Mouse (Mus musculus) thymus, postnatal 14 days (tissue): ENCODE data around the gene 3110082J24Rik.

Experiments
- DNase-seq: peaks from one replicate; pipeline ENCODE4 v3.0.0; 2021

3110082J24Rik gene

DNA sequence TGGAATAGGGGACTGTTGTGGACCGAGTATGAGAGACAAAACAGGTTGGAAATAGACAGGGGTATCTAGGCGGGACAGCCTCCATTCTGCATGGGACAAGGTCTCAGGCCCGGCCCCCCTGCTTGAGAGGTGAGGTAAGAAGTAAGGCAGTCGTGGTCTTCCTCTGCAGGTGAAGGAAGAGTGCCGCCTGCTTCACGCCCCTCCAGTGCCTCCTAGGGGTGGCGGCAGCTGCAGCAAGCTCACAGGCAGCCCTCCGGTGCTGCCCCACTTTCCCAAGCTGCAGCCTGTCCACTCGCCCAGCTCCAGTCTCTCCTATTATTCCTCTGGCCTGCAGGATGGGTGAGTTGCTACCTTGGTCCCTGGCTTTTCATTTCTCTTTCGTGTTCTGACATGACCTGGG lies 9.8 kb upstream of the 3110082J24Rik start:
- DNase-seq, result peak; percentile 29

DNA sequence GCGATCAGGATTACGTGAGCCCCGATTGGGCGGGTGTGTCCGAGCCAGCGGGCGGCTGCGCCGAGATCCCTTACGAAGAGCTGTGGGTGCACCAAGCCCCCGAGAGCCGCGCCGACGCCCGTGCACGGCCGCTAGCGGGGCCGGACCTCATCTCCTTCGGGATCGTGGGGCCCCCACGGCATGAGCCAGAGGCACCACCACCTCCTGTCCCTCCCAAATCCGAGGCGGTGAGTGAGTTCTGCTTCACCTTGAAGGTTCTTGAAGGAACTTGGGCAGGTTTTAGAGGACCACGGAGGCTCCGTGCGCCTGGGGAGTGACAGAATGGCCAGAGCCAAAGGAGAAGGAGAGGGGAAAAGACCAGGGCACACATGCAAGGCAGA lies 8.9 kb upstream of the 3110082J24Rik start:
- DNase-seq, result no peak

DNA sequence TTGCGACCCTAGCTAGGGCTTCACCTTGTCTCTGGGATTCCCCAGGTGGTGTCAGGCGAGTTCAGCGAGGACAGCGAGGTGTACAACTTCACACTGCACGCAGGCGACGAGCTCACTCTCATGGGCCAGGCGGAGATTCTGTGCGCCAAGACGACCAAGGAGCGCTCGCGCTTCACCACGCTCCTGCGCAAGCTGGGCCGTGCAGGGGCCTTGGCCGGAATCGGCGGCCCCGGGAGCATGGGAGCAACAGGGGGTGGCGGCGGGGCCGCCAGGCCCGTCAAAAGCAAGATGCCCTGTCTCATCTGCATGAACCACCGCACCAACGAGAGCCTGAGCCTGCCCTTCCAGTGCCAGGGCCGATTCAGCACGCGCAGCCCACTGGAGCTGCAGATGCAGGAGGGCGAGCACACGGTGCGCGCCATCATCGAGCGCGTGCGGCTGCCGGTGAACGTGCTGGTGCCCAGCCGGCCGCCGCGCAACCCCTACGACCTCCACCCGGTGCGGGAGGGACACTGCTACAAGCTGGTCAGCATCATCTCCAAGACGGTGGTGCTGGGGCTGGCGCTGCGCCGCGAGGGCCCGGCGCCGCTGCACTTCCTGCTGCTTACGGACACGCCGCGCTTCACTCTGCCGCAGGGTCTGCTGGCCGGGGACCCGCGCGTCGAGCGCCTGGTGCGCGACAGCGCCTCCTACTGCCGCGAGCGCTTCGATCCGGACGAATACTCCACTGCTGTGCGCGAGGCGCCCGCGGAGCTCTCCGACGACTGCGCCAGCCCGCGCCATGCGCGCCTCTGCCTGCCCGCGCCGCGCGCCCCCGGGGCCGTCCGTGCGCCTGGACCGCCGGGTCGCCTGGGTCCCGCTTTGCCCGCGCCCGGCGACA lies 8.2 kb upstream of the 3110082J24Rik start:
- peak; percentile 89 for DNase-seq

DNA sequence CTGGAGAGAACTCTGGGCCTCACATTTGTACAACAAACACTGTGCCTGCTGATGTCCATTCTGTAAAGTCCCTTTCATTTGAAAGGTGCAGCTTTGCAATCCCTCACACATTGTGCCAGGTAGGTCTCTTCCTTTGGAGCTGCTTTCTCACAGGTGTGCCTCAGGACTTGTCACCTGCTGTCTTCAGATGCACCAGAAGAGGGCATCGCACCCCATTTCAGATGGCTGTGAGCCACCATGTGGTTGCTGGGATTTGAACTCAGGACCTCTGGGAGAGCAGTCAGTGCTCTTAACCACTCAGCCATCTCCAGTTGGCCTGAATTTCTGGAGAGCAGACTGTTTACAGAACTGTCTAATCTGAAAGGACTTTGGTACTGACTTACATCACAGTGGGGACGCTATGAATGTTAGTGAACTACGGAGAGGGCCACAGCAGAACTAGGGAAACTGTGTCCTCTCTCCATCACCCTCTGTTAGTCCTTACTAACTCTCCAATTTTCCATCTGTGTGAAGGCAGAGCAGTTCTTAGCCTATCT lies 6.7 kb upstream of the 3110082J24Rik start:
- no peak for DNase-seq

DNA sequence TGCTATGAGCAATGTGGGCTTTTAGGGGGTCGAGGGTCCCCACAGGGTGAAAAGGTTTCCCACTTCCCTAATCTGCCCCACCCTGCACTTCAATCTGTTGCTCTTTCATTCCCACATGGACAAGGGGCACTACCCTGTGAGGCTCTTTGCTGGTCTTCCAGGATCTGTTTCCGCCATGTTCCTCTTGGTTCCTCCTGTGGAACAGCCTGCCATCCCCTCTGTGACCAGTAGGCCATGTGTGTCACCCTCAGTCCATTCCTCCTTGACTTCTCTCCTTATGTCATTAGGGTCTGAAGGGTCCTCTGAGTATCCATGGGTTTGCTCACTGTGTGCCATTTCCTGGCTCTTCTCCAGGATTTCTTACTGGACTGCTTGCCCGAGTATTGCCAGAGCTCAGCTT lies 5.9 kb upstream of the 3110082J24Rik start:
- no peak for DNase-seq

DNA sequence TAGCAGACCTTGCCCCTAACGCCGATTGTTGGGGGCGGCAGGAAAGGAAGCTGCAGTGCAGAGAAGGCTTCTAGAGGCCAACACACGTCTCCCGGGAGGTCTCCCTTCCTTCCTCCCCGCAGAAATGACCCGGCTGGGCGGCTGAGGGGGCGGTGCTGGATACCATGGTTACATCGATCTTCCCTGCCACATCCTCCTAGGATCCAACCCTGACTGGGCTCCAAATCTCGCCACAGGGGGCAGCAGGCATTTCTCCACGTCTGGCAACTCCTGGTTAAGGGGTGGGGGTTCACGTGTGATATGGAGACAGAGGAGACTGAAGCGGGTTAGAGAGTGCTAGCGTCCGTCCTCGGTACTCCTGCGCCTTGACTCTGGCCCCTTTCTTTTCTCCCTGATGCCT lies 5.2 kb upstream of the 3110082J24Rik start:
- DNase-seq, result peak; percentile 21

DNA sequence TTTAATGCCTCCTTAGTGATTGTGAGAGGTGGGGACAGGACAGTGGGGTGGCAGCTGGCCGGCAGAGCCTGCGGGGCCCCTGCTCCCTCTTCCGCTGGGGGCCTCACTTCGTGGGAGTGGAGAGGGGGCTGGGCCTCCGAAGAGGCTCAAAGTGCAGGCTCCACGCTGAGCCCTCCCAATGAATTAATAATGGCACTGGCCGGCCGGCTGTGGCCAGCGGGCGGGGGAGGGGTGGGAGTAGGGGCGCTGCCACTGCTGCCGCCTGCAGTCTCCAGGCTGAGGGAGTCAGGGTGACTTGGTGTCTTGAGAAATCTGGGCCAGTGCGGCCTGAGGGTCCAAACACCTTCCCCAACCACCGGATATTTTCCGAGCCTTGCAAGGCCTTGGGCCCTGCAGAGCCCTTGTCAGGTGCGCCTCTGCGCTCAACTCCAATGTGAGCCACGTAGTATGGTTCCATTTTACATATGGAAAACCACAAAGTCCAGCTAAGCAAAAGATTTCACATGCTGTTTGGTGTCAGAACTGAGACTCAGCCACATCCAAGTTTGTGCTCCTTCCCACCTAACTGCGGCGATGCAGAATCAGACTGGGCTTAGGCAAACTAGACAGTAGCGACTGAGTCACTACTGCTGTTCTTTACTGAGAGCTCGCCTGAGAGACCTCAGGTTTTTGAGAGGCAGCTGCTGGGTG lies 4.6 kb upstream of the 3110082J24Rik start:
- DNase-seq, result no peak

GRCm38 (mm10) chr5:30109899-30110298 lies 4.0 kb upstream of the 3110082J24Rik start:
- no peak for DNase-seq

DNA sequence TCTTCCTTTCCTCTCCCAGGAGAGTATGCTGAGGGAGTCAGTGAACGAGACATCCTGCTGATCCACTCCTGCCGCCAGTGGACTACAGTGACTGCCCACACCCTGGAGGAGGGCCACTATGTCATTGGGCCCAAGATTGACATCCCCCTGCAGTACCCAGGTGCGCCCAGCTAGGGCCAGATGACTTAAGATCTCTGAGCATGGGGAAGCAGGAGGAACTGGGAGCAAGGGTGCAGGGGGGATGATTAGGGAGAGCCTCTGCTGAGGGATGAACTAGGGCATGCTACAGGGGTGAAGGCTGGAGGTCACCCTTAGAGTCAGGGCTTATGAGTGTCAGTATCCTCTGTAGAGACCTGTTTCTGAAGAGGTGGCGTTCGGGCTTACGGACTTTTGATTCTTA lies 2.3 kb upstream of the 3110082J24Rik start:
- DNase-seq, result no peak

DNA sequence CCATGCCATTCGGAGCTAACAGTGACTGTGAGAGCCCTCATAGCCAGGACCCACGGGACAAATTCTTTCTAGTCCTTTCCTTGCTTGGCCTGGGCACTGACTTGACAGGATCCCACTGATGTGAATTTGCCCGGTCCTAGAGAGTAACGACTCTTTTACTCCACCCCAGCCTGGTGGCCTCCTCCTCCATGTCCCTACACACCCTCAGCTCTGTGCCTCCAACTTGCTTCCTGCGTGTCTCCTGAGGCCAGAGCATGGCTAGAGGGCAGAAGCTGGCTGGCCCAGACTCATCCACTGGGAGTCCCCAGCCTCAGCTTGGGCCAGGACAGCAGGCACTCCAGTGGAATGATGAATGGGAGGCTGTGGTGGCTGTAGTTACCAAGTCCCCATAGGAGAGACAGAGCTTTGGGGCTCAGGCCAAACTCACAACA lies 1.7 kb upstream of the 3110082J24Rik start:
- no peak for DNase-seq

GRCm38 (mm10) chr5:30107186-30107585 lies 1.3 kb upstream of the 3110082J24Rik start:
- no peak for DNase-seq

DNA sequence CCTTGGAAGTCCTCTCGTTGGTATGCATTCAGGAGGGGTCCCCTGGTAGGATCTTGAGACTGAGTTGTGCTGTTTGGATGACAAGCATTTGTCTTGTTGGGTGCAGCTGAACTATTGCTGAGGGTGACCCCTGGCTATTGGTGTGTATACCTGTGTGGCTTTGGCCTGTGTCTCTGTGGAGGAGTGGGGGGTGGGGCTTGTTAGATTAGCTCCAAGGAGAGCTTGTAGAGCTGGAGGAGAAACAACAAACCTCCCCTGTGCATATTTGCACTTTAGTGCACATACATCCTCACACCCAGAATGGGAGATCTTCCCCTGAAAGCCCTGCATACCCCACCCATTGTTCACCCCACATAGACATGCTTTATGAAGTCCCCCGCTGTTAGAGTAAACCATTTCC lies 870 bp upstream of the 3110082J24Rik start:
- DNase-seq, result no peak

- DNase-seq, result no peak
Observed at GRCm38 (mm10) chr5:30104841-30105667, 832 bp downstream of the 3110082J24Rik start, which contains the start of gene Garem2. Gene Garem2 (plus strand): TSS chr5:30105161.

- peak; percentile 55 for DNase-seq
Observed at GRCm38 (mm10) chr5:30104339-30104738, 1.5 kb downstream of the 3110082J24Rik start.

DNA sequence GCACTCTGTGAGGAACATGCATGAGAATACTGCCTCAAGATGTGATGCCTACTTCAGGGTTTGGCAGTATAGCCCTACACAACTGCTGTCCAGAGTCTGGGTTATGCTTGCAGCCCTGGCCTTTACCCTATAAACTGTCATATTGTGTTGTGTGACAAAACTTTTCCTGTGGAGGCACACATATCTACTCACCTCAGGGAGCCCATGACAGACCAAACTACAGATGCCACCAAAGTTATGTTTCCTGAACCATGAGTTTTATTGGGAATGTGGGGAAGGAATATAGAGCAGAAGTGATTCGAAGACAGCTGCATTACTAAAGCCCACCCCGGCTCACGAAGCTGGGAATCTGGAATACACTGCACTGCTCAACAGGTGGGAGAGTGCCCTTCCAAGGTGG lies 2.5 kb downstream of the 3110082J24Rik start:
- DNase-seq, result no peak

GRCm38 (mm10) chr5:30098260-30098659 lies 7.6 kb downstream of the 3110082J24Rik start:
- DNase-seq, result no peak

GRCm38 (mm10) chr5:30095731-30096130 lies 10.2 kb downstream of the 3110082J24Rik start:
- no peak for DNase-seq

GRCm38 (mm10) chr5:30094399-30094798 lies 11.5 kb downstream of the 3110082J24Rik start:
- DNase-seq, result no peak

DNA sequence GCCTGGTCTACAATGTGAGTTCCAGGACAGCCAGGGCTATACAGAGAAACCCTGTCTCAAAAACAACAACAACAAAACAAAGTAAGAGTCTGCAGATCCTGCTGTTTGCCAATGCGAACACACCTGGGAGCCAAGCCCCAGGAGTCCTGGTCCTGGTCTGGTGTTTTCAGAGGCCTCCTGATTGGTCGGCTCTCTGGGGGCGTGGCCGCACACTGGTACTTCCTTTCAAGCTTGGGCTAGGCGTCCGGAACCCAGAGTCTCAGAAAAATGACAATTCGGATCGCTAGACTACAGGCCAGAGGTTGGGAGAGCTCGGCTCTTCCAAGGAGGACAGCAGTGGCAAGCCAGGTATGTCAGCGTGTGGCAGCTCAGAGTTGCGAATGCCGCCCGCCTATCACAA lies 13.2 kb downstream of the 3110082J24Rik start:
- no peak for DNase-seq

GRCm38 (mm10) chr5:30072825-30073821 lies 32.8 kb downstream of the 3110082J24Rik start, which contains the start of gene Tyms:
Gene Tyms (minus strand): TSS chr5:30073617.
- DNase-seq, result peak; percentile 85

DNA sequence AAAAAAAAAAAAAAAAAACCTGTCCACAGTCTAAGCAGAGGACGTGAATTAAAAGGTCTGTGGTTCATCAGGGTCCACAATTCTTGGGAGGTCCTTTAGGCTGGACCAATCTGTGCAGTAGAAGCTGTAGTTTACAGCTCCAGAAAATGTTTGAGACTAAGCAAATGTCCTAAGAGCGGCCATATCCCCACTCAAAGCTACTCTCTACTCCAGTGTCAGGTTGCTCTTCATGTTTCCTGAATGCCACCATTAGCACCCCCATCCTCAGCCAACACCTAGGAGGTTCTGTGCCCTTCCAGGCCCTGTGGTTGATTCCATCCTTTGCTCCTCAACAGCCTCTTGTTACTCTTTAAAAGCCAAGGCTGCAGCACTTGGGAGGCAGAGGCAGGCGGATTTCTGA lies 33.5 kb downstream of the 3110082J24Rik start:
- no peak for DNase-seq

DNA sequence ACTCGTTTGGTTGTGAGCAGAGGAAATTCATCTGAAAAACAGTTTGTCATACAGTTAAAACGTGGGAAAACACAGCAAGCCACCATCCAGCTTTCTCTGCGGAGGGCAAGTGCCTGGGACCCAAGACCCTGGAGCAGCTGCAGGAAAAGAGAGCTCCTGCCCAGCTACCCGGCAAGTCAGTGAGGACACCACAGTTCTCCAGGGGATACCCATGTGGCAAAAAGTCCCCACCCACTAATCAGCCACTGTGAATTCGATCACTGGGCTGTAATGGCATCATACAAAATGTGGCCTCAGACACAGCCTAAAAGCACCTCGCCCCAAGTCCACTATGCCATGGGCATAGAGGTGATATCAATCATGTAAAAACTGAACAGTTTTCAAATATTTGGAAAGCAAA lies 34.2 kb downstream of the 3110082J24Rik start:
- no peak for DNase-seq
